Mouse (Mus musculus) left cerebral cortex, adult 18-20 months (tissue): Measurements from ENCODE around the gene Adat3. TPM values are rescaled to one million over a fixed set of nuclear protein-coding genes. Genes with fewer than 3 reads are reported as not detected.

Source experiments
- DNase-seq, 2 experiments: peaks; one replicate each; pipeline ENCODE4 v3.0.0; 2021 to 2022; ENCODE audit warnings: low spot score in 2 of 2, mixed read lengths in 1 of 2
- long read RNA-seq, 2 experiments: library from polyadenylated mRNA; stranded (forward); transcript quantifications; one replicate each; pipeline ENCODE4 v2.0.0; 2021
- total RNA-seq, 2 experiments: library from RNA; stranded (reverse); gene quantifications; 2 replicates each; pipeline ENCODE4 v1.2.3; 2021

Gene Adat3
- 1 to 10 TPM; 2.3 to 6.4 TPM for total RNA-seq
- long read RNA-seq, experiment 1, partial matches to known transcripts: 0 of 2 reads
- long read RNA-seq, experiment 1, other reads (novel, unspliced or antisense): 1 of 2 reads
- long read RNA-seq, experiment 2, partial matches to known transcripts: 0 of 3 reads
- long read RNA-seq, experiment 2, other reads (novel, unspliced or antisense): 0 of 3 reads

DNA sequence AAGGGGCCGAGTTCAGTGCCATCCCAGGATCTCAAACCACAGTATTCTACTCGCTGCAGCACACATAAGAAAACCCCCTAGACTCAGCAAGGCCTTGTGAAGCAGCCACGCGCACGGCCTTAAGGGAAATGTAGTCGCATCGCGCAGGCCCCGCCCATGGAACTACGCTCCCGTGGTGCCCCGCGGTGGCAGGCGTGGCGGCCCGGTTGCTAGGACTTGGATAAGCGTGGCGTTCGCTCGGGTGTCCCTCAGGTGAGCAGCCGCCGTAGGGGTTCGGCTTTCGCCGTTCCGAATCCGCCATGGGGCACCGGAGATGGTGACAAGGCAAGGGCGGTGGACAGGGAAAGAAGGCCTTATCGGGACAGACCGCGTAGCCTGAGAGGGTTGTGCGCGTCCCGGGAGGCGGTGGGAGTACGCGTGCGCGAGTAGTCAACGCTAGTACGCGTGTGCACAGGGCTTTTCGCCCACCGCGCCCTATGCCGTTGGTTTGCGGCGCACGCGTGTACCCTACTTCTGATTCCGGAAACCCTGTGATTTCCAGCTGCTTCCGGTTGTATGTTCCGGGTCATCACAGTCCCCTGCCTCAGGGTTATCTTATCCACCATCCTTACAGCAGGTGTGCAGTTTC, at the start of gene Adat3, which contains the start of gene Scamp4:
Gene Adat3 (plus strand): TSS at position 183 of the 628 bp plus-strand sequence.
Gene Scamp4 (plus strand): TSS at position 175 of the 628 bp plus-strand sequence.
- DNase-seq: peak; percentile 95 to 96

GRCm38 (mm10) chr10:80553575-80553974, 49.1 kb upstream of the Adat3 start:
- DNase-seq: no peak

DNA sequence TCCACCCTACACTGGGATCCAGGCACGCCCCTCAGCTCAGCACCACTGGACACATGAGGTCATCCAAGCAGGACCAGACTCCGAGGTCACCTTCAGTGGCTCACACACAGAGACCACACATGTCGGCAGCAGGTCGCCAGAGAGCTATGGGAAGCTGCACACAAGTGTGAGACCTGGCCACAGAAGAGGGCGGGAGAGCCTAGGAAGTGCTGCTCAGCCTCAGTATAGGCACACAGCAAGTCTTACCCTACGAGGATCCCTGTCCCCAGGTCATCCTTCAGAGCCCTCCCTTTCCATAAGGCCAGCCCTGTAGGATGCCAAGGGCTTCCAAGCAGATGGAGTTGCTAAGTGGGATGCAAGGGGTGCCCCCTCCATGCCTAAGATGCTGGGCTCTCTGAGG, 48.7 kb upstream of the Adat3 start:
- no peak for DNase-seq

DNA sequence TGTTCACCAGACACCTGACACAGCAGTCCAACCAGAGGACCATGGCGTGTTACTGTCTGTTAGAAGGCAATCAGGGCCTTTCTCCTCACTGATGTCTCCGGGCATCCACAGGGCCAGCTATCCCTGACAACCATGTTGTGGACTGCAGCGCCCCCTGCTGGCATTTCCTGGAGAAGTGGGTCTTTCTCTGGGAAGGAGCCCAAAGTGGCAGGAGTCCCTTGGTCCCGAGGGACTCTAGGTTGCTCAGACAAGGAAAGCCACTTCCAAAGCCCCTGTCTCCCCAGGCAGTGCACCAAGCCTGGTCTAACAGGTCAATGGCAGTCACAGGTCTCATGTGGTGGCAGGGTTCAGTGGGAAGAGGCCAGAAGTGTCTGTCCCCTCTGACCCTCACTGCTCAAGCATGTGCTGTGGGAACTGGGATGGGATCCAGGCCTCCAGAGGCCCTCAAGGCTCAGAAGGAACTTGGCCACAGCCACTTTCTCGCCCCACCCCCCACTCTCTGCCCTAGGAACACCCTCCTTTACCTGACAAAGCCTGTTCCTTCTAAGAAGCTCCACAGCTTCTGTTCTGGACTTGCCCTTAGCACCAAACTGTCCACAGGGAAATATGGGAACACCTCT, 45.2 kb upstream of the Adat3 start:
- peak; percentile 69 to 87 for DNase-seq

DNA sequence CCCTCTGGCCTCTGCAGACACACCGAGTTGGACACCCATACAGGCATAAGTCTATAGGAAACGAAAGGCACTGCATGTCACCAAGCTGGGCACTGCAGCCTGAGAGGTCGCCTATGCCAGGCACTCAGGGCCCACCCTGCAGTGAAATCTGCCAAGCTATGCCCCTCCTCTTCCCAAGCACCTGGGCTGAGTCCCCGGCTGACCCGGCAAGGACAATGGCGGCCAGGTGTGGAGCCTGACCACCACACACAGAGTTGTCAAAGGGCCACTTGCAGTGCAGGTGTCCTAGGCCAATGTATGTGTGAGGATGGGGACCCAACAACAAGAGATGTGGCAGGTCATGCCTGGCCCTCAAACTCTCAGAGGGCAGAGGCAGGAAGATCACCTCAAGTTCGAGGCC, 43.2 kb upstream of the Adat3 start:
- DNase-seq: no peak

DNA sequence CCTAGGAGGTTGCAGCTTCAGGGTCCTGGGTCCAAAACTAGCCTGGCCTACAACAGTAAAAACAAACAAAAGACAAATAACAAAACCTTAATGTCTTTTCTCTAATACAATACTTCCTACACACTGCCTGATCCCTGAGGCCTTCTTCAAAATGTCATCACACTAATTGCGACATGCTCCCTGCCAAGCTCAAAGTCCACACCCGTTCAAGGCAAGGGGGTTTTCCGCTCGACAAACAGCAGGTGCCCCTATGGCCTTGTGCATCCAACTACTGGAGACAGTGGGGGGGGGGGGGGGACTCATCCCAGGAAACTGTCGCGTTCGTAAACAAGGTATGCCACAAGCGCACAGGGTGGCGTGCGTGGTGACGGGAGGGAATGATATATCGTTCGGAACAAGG, 42.1 kb upstream of the Adat3 start:
- no peak for DNase-seq

DNA sequence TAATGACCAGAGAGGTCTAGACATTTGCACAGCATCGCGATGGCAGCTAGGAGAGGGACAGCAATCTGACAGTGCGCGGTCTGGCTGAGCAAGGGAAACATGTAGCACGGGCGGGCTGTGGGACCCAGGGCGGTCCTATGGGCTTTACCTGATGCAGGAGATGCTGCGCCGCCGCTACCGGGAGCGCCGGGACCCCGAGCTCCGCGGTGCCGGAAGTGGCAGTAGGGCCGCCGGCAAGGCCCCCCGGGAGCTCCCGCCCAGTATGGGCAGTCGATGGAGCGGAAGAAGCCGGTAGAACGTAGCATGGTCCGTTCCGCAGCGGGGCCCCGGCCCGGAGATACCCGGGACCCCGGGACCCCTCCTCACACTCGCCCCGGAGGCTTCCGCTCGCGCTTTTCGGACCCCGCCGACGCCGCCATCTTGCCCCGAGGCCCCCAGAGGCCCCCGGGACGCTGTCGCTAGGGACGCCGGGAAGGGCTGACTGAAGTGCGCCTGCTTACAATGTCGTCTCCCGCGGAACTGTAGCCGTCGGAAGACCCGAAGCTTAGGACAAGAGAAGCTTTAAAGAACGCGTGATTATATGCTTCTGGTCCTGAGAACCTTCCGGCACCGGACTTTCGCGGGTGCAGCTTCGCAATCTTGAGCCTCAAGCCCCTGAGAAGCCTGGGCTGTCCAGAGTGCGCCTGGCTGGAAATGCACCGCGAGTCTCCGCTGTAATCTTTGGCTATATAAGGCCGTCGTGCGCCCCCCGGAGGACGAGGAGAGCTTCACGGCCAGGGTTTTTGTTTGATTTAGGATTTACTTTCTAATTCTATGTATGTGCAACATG, 41.4 kb upstream of the Adat3 start, which contains the start of gene Rexo1:
Gene Rexo1 (minus strand): TSS at position 445 of the 829 bp plus-strand sequence.
- peak; percentile 92 to 94 for DNase-seq

- peak; percentile 91 to 98 for DNase-seq
These were observed 36.1 kb upstream of the Adat3 start for GRCm38 (mm10) chr10:80566375-80567092.

DNA sequence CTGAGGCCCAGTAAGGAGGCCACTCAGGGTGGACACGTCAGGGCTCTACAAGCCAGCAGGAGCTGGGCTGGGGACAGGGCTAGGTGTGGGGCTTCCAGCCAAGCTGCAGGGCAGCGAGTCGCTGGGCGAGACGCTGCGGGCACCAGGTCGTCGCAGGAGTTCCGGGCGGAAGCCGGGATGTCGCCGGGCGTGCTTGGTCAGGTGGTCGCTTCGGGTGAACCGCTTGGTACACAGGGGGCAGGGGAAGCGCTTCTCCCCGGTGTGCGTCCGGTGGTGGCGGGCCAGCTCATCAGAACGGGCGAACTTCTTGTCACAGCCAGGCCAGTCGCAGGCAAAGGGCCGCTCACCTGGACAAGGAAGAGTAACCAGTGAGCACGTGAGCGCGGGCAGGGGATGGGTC, 33.8 kb upstream of the Adat3 start:
- DNase-seq: no peak

GRCm38 (mm10) chr10:80569664-80570066, 33.0 kb upstream of the Adat3 start:
- DNase-seq: no peak

- DNase-seq: no peak
These were observed 32.3 kb upstream of the Adat3 start for GRCm38 (mm10) chr10:80570419-80570818.

DNA sequence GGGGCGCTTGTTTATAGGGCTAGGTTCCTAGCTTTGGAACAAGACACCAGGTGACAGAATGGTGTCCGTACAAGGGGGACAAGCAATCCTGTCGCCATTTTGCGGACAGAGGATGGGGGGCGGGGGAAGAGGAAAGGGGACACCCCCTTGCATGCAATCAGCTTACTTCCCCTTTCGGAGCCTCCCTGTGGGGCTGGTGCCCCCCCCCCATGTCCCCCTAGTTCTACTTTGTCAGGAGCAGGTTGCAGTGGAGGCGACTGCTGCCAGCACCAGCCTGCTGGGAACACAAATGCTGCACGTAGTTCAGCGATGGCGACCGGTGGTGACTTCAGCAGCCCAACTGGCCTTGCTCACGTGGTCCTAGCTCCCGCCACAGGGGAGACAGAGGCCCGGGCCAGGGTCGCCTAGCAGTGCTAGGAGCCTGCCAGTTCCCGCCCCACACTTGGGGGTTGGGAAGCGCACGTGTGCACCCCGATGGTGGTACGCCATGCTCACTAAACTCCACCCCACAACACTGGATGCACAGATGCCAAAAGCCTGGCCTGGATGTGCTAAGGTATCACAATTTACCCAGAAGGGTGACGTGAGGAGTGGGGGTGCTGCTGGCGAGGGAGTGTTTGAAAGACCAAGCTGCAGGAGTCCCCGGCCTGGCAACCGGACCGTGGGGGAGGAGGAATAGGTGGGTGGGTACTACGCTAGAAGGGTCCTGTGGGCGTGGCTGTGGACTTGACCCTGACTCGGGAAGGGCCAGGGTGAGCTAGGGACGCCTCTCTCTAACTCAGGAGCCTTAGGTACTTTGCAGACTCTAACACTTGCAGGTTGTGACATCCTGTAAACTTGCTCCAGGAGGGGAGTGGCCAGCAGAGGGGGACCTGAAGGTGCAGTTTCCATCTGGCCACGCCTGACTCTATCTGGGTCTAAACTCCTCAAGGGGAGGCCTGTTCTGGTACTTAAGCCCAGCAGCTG, 31.5 kb upstream of the Adat3 start:
- no peak for DNase-seq

GRCm38 (mm10) chr10:80572477-80572876, 30.2 kb upstream of the Adat3 start:
- DNase-seq: no peak

DNA sequence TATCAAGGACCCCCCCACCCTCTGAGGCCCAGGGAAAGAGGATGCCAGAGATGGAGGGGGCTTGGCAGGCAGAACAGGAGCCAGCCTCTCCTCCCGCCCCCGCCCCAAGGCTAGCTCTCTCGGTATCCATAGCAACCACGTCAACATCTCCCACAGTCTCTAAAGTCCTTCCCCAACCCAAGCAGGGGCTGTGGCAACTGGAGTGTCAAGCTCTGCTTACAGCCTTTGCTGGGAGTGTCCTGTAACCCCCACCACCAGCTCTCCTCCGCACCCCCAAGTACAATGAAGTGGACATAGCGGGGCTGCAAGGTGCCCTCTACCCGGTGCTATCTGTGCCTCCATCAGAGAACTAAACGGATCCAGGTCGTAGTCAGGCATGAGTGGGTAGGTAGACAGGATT, 28.7 kb upstream of the Adat3 start:
- DNase-seq: peak; percentile 47 to 63

- DNase-seq: no peak
These were observed 27.8 kb upstream of the Adat3 start for GRCm38 (mm10) chr10:80574896-80575295.

DNA sequence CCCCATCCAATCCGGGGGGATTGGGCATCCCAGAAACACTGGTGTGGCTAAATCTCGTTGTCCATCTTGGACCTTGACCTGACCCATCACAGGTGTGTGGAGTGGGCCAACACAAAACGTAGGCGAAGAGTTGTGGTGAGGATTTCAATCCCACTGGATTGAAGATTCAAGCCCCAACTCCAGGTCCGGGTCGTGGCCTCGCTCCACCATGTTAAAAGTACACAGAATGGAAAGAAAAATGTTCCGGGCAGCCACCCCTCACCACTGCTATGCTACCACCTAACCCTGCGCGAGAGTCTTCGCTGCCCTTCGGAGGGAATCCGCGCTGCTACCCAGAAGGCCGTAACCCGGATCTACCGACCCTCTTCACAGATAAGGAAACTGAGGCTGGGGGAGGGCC, 26.8 kb upstream of the Adat3 start:
- no peak for DNase-seq

GRCm38 (mm10) chr10:80576351-80577194, 26.1 kb upstream of the Adat3 start:
- DNase-seq: peak; percentile 61 to 63

- DNase-seq: peak; percentile 91 to 95
These were observed 25.2 kb upstream of the Adat3 start, which contains the start of gene Klf16 for GRCm38 (mm10) chr10:80577195-80578130. Klf16 (minus strand) TSS chr10:80577321.
